Mouse (Mus musculus) liver, adult 2 months (tissue): ENCODE results near the gene Mrvi1.

Source experiments
- CTCF ChIP-seq: fragments of 200-500 bp; IDR thresholded peaks from 2 replicates; pipeline ENCODE4 v1.5.1; 2011; ENCODE audit warnings: low read depth, low read length, control low read depth
- POLR2A ChIP-seq: fragments of 200-500 bp; IDR thresholded peaks from 2 replicates; pipeline ENCODE4 v1.6.1; 2011; ENCODE audit warnings: low read length, control low read depth; ENCODE audit not compliant: insufficient read depth; ENCODE audit errors: extremely low read depth

DNA sequence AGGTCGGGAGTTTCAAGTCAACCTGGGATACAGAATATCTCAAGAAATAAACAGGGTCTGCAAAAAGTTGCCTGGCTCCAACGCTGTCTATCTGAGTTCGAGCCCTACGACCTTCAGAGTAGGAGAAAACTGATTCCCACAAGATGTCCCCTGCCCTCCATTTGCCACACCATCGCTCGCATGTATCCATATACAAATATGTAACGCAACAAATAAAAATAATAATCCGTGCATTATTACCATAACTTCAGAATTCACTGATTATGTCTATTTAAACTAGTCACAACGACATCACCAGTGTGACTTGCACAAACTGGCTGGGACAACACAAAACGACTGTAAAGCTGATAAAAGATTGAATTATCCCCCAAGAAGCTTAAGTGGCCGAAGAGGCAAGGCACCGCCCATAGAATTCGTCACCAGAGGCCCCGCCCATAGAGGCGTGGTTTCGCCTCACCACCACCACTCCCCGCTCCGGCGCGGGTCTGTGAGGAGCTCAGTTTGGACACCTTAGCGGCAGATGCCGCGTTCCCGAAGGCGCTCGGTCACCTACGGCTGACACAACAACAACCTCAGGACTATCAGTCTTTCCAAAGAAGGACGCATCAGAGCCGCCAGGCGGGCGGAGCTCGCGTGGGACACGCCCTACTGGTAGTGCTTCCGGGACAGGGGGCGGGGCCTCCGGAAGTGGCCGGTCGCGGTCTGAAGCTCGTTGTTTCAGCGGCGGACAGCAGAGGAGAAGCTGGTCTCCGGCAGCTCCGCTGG lies 46.2 kb upstream of the Mrvi1 start, which contains the start of gene Ctr9:
- TF ChIP-seq CTCF (no peak), POLR2A (peak; percentile 90)
